Mouse (Mus musculus) hindbrain, embryonic 11.5 days (tissue): ENCODE results near the gene Pafah1b1. TPM values are rescaled to one million over a fixed set of nuclear protein-coding genes. Genes with fewer than 3 reads are reported as not detected.

Experiments used
- ATAC-seq: fragments of 200-750 bp; cut with Nextera tagmentation; 2 replicates; pipeline ENCODE4 v1.8.0; 2017; ENCODE audit warnings: mild to moderate bottlenecking, moderate TSS enrichment, moderate library complexity; ENCODE audit not compliant: low FRiP score
- DNase-seq: peaks from one replicate; pipeline ENCODE4 v3.0.0-alpha.2; 2015; ENCODE audit warnings: low spot score
- H3K27ac ChIP-seq: fragments of 300-500 bp; sonication (generic); 2 replicates; pipeline ENCODE4 v1.5.1; 2014; ENCODE audit warnings: mild to moderate bottlenecking, low read depth, low read length
- H3K27me3 ChIP-seq: fragments of 300-500 bp; sonication (generic); 2 replicates; pipeline ENCODE4 v1.6.1; 2014; ENCODE audit warnings: mild to moderate bottlenecking, low read length, moderate library complexity, mixed read lengths; ENCODE audit not compliant: control insufficient read depth, insufficient read depth
- H3K36me3 ChIP-seq: fragments of 300-500 bp; sonication (generic); 2 replicates; pipeline ENCODE4 v1.6.1; 2014; ENCODE audit warnings: mild to moderate bottlenecking, low read length, moderate library complexity, mixed read lengths; ENCODE audit not compliant: control insufficient read depth, insufficient read depth
- H3K4me1 ChIP-seq: fragments of 300-500 bp; sonication (generic); replicated peaks from 2 replicates; pipeline ENCODE4 v1.6.1; 2014; ENCODE audit warnings: low read length, mixed read lengths; ENCODE audit not compliant: control insufficient read depth, insufficient read depth
- H3K4me2 ChIP-seq: fragments of 300-500 bp; sonication (generic); replicated peaks from 2 replicates; pipeline ENCODE4 v1.6.1; 2014; ENCODE audit warnings: mild to moderate bottlenecking, low read depth, low read length
- H3K4me3 ChIP-seq: fragments of 300-500 bp; sonication (generic); 2 replicates; pipeline ENCODE4 v1.5.1; 2014; ENCODE audit warnings: low read depth, low read length
- H3K9ac ChIP-seq: fragments of 300-500 bp; sonication (generic); 2 replicates; pipeline ENCODE4 v1.6.1; 2014; ENCODE audit warnings: low read depth, low read length
- H3K9me3 ChIP-seq: fragments of 300-500 bp; sonication (generic); 2 replicates; pipeline ENCODE4 v1.6.1; 2016; ENCODE audit warnings: low read length; ENCODE audit not compliant: control insufficient read depth
- WGBS: fragments of 180-500 bp; shearing (Covaris S2); extraction: QIAGEN DNeasy Blood & Tissue Kit; methylation state at CpG from one replicate; pipeline ENCODE4 v1.1.7; 2014; 5-methylcytosine and 5-hydroxymethylcytosine counted together
- polyA plus RNA-seq: library from polyadenylated mRNA; unstranded; fragments of >200 nt; fragmentation: Nextera tagmentation; extraction: Ambion mirVana; gene quantifications from 2 replicates; pipeline ENCODE4 v1.2.1, GENCODE M21; 2014

The Pafah1b1 gene
- polyA plus RNA-seq, 1 experiment from 2014 or later: 118 TPM

GRCm38 (mm10) chr11:74704068-74704467 is 20.4 kb downstream of the Pafah1b1 start:
- H3K9me3 ChIP-seq: no peaks in the 10 kb centered on the region
- WGBS: 96% methylated on average over 2 of the region's 2 CpGs
- H3K27me3 ChIP-seq: no peaks in the 10 kb centered on the region
- DNase-seq: no peak
- no peak overlapping the region for H3K9ac ChIP-seq
- ATAC-seq: no peak
- H3K4me2 ChIP-seq: no peak overlapping the region
- H3K27ac ChIP-seq: no peak overlapping the region
- H3K4me1 ChIP-seq: no peaks in the 10 kb centered on the region
- no peak overlapping the region for H3K4me3 ChIP-seq
- H3K36me3 ChIP-seq: no peaks in the 10 kb centered on the region

- Histone ChIP-seq H3K4me2 (no peak overlapping the region), H3K36me3 (0 out of 2 replicates have a peak, but pooled peaks cover 2% of the 10 kb centered on the region), H3K27ac (no peak overlapping the region), H3K9me3 (no peaks in the 10 kb centered on the region), H3K9ac (no peak overlapping the region), H3K4me3 (no peak overlapping the region), H3K27me3 (no peaks in the 10 kb centered on the region), H3K4me1 (no peaks in the 10 kb centered on the region)
- WGBS: 92% methylated on average over 2 of the region's 2 CpGs
- no peak for DNase-seq
- no peak for ATAC-seq
Measured at GRCm38 (mm10) chr11:74699505-74699904, 25.0 kb downstream of the Pafah1b1 start.

- H3K36me3 ChIP-seq: 0 out of 2 replicates have a peak, but pooled peaks cover 2% of the 10 kb centered on the region
- no peak overlapping the region for H3K9ac ChIP-seq
- no peaks in the 10 kb centered on the region for H3K9me3 ChIP-seq
- 87% methylated on average over 1 of the region's 1 CpGs for WGBS
- no peak overlapping the region for H3K4me3 ChIP-seq
- H3K27ac ChIP-seq: no peak overlapping the region
- ATAC-seq: no peak
- H3K27me3 ChIP-seq: no peaks in the 10 kb centered on the region
- no peak overlapping the region for H3K4me2 ChIP-seq
- DNase-seq: no peak
- H3K4me1 ChIP-seq: no peaks in the 10 kb centered on the region
Measured at GRCm38 (mm10) chr11:74692151-74692550, 32.3 kb downstream of the Pafah1b1 start.

GRCm38 (mm10) chr11:74675156-74675555 is 49.3 kb downstream of the Pafah1b1 start:
- 90% methylated on average over 4 of the region's 4 CpGs for WGBS
- Histone ChIP-seq H3K4me2 (no peak overlapping the region), H3K9ac (no peak overlapping the region), H3K4me1 (no peaks in the 10 kb centered on the region), H3K36me3 (0 out of 2 replicates have a peak, but pooled peaks cover 7% of the 10 kb centered on the region), H3K9me3 (no peaks in the 10 kb centered on the region), H3K4me3 (no peak overlapping the region), H3K27me3 (no peaks in the 10 kb centered on the region), H3K27ac (no peak overlapping the region)
- ATAC-seq (no peak), DNase-seq (no peak)

- no peak for ATAC-seq
Measured at GRCm38 (mm10) chr11:74674713-74675112, 49.8 kb downstream of the Pafah1b1 start.

GRCm38 (mm10) chr11:74673561-74673960 is 50.9 kb downstream of the Pafah1b1 start:
- H3K4me2 ChIP-seq: no peak overlapping the region
- H3K4me1 ChIP-seq: no peaks in the 10 kb centered on the region
- H3K4me3 ChIP-seq: no peak overlapping the region
- no peak overlapping the region for H3K9ac ChIP-seq
- 0 out of 2 replicates have a peak, but pooled peaks cover 4% of the 10 kb centered on the region for H3K36me3 ChIP-seq
- no peak overlapping the region for H3K27ac ChIP-seq
- 93% methylated on average over 1 of the region's 1 CpGs for WGBS
- no peaks in the 10 kb centered on the region for H3K27me3 ChIP-seq
- ATAC-seq (no peak), DNase-seq (no peak)
- no peaks in the 10 kb centered on the region for H3K9me3 ChIP-seq

More at GRCm38 (mm10) chr11:74674713-74675112, 49.8 kb downstream of the Pafah1b1 start:
- Histone ChIP-seq H3K4me2 (no peak overlapping the region), H3K4me3 (no peak overlapping the region), H3K27me3 (no peaks in the 10 kb centered on the region), H3K9ac (no peak overlapping the region), H3K4me1 (no peaks in the 10 kb centered on the region), H3K27ac (no peak overlapping the region), H3K9me3 (no peaks in the 10 kb centered on the region), H3K36me3 (0 out of 2 replicates have a peak, but pooled peaks cover 7% of the 10 kb centered on the region)
- no peak for DNase-seq
- WGBS: 94% methylated on average over 8 of the region's 8 CpGs

- Histone ChIP-seq H3K4me1 (no peaks in the 10 kb centered on the region), H3K27me3 (no peaks in the 10 kb centered on the region), H3K27ac (no peak overlapping the region), H3K9ac (no peak overlapping the region), H3K36me3 (0 out of 2 replicates have a peak, but pooled peaks cover 4% of the 10 kb centered on the region), H3K4me2 (no peak overlapping the region), H3K4me3 (no peak overlapping the region), H3K9me3 (no peaks in the 10 kb centered on the region)
- 82% methylated on average over 6 of the region's 6 CpGs for WGBS
- ATAC-seq: no peak
- no peak for DNase-seq
Measured at GRCm38 (mm10) chr11:74672901-74673513, 51.5 kb downstream of the Pafah1b1 start.

GRCm38 (mm10) chr11:74671839-74672238 is 52.6 kb downstream of the Pafah1b1 start:
- DNase-seq: no peak
- no peak overlapping the region for H3K27ac ChIP-seq
- no peaks in the 10 kb centered on the region for H3K27me3 ChIP-seq
- no peaks in the 10 kb centered on the region for H3K4me1 ChIP-seq
- 92% methylated on average over 5 of the region's 5 CpGs for WGBS
- no peaks in the 10 kb centered on the region for H3K9me3 ChIP-seq
- no peak overlapping the region for H3K4me2 ChIP-seq
- H3K4me3 ChIP-seq: no peak overlapping the region
- no peak for ATAC-seq
- H3K9ac ChIP-seq: no peak overlapping the region
- H3K36me3 ChIP-seq: 0 out of 2 replicates have a peak, but pooled peaks cover 4% of the 10 kb centered on the region

GRCm38 (mm10) chr11:74671013-74671412 is 53.5 kb downstream of the Pafah1b1 start:
- WGBS: 91% methylated on average over 1 of the region's 1 CpGs
- H3K27me3 ChIP-seq: no peaks in the 10 kb centered on the region
- no peak overlapping the region for H3K4me2 ChIP-seq
- ATAC-seq: no peak
- no peak for DNase-seq
- H3K9ac ChIP-seq: no peak overlapping the region
- H3K4me1 ChIP-seq: no peaks in the 10 kb centered on the region
- H3K4me3 ChIP-seq: no peak overlapping the region
- no peak overlapping the region for H3K27ac ChIP-seq
- peaks cover 8% of the 10 kb centered on the region; the same call in 1 of the 2 replicates for H3K36me3 ChIP-seq
- H3K9me3 ChIP-seq: no peaks in the 10 kb centered on the region
